Mouse (Mus musculus): Measurements from ENCODE around the gene Slitrk5. TPM values are rescaled to one million over a fixed set of nuclear protein-coding genes. Genes with fewer than 3 reads are reported as not detected.

The Slitrk5 gene
- polyA plus RNA-seq (2015; fragmentation: Nextera tagmentation; extraction: Ambion mirVana) = 26.4 and 26.8 TPM in 2 replicates

- peak within 1 kb of the TSS; percentile 86 for H3K4me3 ChIP-seq (replicated peaks; ENCODE audit: low read length)
- peak; percentile 69 for ATAC-seq
- peaks cover 11% of the 10 kb centered on the region for H3K4me1 ChIP-seq (replicated peaks; ENCODE audit: control insufficient read depth, insufficient read depth, low read length)
- WGBS = under 1% methylated on average over 22 of the region's 22 CpGs
- H3K9me3 ChIP-seq (ENCODE audit: control insufficient read depth, low read length) = no peaks in the 10 kb centered on the region
- H3K4me2 ChIP-seq (ENCODE audit: low read length) = peak within 1 kb of the TSS; percentile 70
- no peaks in the 10 kb centered on the region for H3K36me3 ChIP-seq (ENCODE audit: control insufficient read depth, insufficient read depth)
- H3K27ac ChIP-seq (ENCODE audit: low read length) = peak within 1 kb of the TSS; percentile 98
- no peaks in the 10 kb centered on the region for H3K27me3 ChIP-seq (replicated peaks; ENCODE audit: control insufficient read depth, insufficient read depth, low read length)
- H3K9ac ChIP-seq (replicated peaks; ENCODE audit: low read depth, low read length) = peak within 1 kb of the TSS; percentile 89
Observed at GRCm38 (mm10) chr14:111674664-111675147, at the start of gene Slitrk5. Slitrk5 (plus strand) TSS chr14:111675097.

- Histone ChIP-seq H3K36me3 (ENCODE audit: control insufficient read depth, insufficient read depth) (no peaks in the 10 kb centered on the region), H3K27me3 (replicated peaks; ENCODE audit: control insufficient read depth, insufficient read depth, low read length) (no peaks in the 10 kb centered on the region), H3K9me3 (ENCODE audit: control insufficient read depth, low read length) (no peaks in the 10 kb centered on the region), H3K27ac (ENCODE audit: low read length) (no peak overlapping the region), H3K4me1 (replicated peaks; ENCODE audit: control insufficient read depth, insufficient read depth, low read length) (peaks cover 9% of the 10 kb centered on the region), H3K9ac (replicated peaks; ENCODE audit: low read depth, low read length) (no peak overlapping the region), H3K4me3 (replicated peaks; ENCODE audit: low read length) (no peak overlapping the region), H3K4me2 (ENCODE audit: low read length) (no peak overlapping the region)
- WGBS = 43% methylated on average over 1 of the region's 1 CpGs
- no peak for ATAC-seq
Observed at GRCm38 (mm10) chr14:111672942-111673341, 2.0 kb upstream of the Slitrk5 start.

- peak; percentile 73 for ATAC-seq
- peak overlapping the region; percentile 86 for H3K4me3 ChIP-seq (replicated peaks; ENCODE audit: low read length)
- no peaks in the 10 kb centered on the region for H3K36me3 ChIP-seq (ENCODE audit: control insufficient read depth, insufficient read depth)
- no peaks in the 10 kb centered on the region for H3K9me3 ChIP-seq (ENCODE audit: control insufficient read depth, low read length)
- H3K27ac ChIP-seq (ENCODE audit: low read length) = peak overlapping the region; percentile 98
- H3K9ac ChIP-seq (replicated peaks; ENCODE audit: low read depth, low read length) = peak overlapping the region; percentile 89
- no peaks in the 10 kb centered on the region for H3K27me3 ChIP-seq (replicated peaks; ENCODE audit: control insufficient read depth, insufficient read depth, low read length)
- peak overlapping the region; percentile 70 for H3K4me2 ChIP-seq (ENCODE audit: low read length)
- peaks cover 11% of the 10 kb centered on the region for H3K4me1 ChIP-seq (replicated peaks; ENCODE audit: control insufficient read depth, insufficient read depth, low read length)
- WGBS = under 1% methylated on average over 91 of the region's 94 CpGs
Observed at GRCm38 (mm10) chr14:111675211-111676165, 591 bp downstream of the Slitrk5 start.

- H3K4me3 ChIP-seq (replicated peaks; ENCODE audit: low read length) = peak overlapping the region; percentile 86
- WGBS = under 1% methylated on average over 19 of the region's 19 CpGs
- peak; percentile 57 for ATAC-seq
- H3K36me3 ChIP-seq (ENCODE audit: control insufficient read depth, insufficient read depth) = no peaks in the 10 kb centered on the region
- no peaks in the 10 kb centered on the region for H3K9me3 ChIP-seq (ENCODE audit: control insufficient read depth, low read length)
- H3K4me2 ChIP-seq (ENCODE audit: low read length) = peak overlapping the region; percentile 70
- peak overlapping the region; percentile 98 for H3K27ac ChIP-seq (ENCODE audit: low read length)
- H3K27me3 ChIP-seq (replicated peaks; ENCODE audit: control insufficient read depth, insufficient read depth, low read length) = no peaks in the 10 kb centered on the region
- peaks cover 17% of the 10 kb centered on the region for H3K4me1 ChIP-seq (replicated peaks; ENCODE audit: control insufficient read depth, insufficient read depth, low read length)
- peak overlapping the region; percentile 89 for H3K9ac ChIP-seq (replicated peaks; ENCODE audit: low read depth, low read length)
Observed at GRCm38 (mm10) chr14:111676166-111676581, 1.3 kb downstream of the Slitrk5 start.

GRCm38 (mm10) chr14:111676851-111677291, 2.0 kb downstream of the Slitrk5 start:
- peak overlapping the region; percentile 89 for H3K9ac ChIP-seq (replicated peaks; ENCODE audit: low read depth, low read length)
- peaks cover 22% of the 10 kb centered on the region for H3K4me1 ChIP-seq (replicated peaks; ENCODE audit: control insufficient read depth, insufficient read depth, low read length)
- ATAC-seq = peak; percentile 11; the same call in 1 of the 2 replicates
- H3K4me3 ChIP-seq (replicated peaks; ENCODE audit: low read length) = peak overlapping the region; percentile 86
- H3K36me3 ChIP-seq (ENCODE audit: control insufficient read depth, insufficient read depth) = no peaks in the 10 kb centered on the region
- H3K27me3 ChIP-seq (replicated peaks; ENCODE audit: control insufficient read depth, insufficient read depth, low read length) = no peaks in the 10 kb centered on the region
- H3K9me3 ChIP-seq (ENCODE audit: control insufficient read depth, low read length) = no peaks in the 10 kb centered on the region
- peak overlapping the region; percentile 70 for H3K4me2 ChIP-seq (ENCODE audit: low read length)
- under 1% methylated on average over 18 of the region's 18 CpGs for WGBS
- H3K27ac ChIP-seq (ENCODE audit: low read length) = peak overlapping the region; percentile 98

GRCm38 (mm10) chr14:111677361-111678070, 2.6 kb downstream of the Slitrk5 start:
- Histone ChIP-seq H3K9ac (replicated peaks; ENCODE audit: low read depth, low read length) (peak overlapping the region; percentile 89), H3K4me1 (replicated peaks; ENCODE audit: control insufficient read depth, insufficient read depth, low read length) (peaks cover 22% of the 10 kb centered on the region), H3K36me3 (ENCODE audit: control insufficient read depth, insufficient read depth) (no peaks in the 10 kb centered on the region), H3K27me3 (replicated peaks; ENCODE audit: control insufficient read depth, insufficient read depth, low read length) (no peaks in the 10 kb centered on the region), H3K4me3 (replicated peaks; ENCODE audit: low read length) (peak overlapping the region; percentile 86), H3K9me3 (ENCODE audit: control insufficient read depth, low read length) (no peaks in the 10 kb centered on the region), H3K27ac (ENCODE audit: low read length) (peak overlapping the region; percentile 98), H3K4me2 (ENCODE audit: low read length) (peak overlapping the region; percentile 70)
- ATAC-seq = no peak
- WGBS = 3% methylated on average over 17 of the region's 17 CpGs

GRCm38 (mm10) chr14:111680271-111680670, 5.4 kb downstream of the Slitrk5 start:
- no peaks in the 10 kb centered on the region for H3K27me3 ChIP-seq (replicated peaks; ENCODE audit: control insufficient read depth, insufficient read depth, low read length)
- 79% methylated on average over 8 of the region's 8 CpGs for WGBS
- peaks cover 22% of the 10 kb centered on the region for H3K4me1 ChIP-seq (replicated peaks; ENCODE audit: control insufficient read depth, insufficient read depth, low read length)
- H3K9ac ChIP-seq (replicated peaks; ENCODE audit: low read depth, low read length) = no peak overlapping the region
- H3K27ac ChIP-seq (ENCODE audit: low read length) = no peak overlapping the region
- no peaks in the 10 kb centered on the region for H3K36me3 ChIP-seq (ENCODE audit: control insufficient read depth, insufficient read depth)
- H3K4me3 ChIP-seq (replicated peaks; ENCODE audit: low read length) = no peak overlapping the region
- H3K9me3 ChIP-seq (ENCODE audit: control insufficient read depth, low read length) = no peaks in the 10 kb centered on the region
- no peak overlapping the region for H3K4me2 ChIP-seq (ENCODE audit: low read length)
- no peak for ATAC-seq

GRCm38 (mm10) chr14:111681092-111681708, 6.3 kb downstream of the Slitrk5 start:
- peaks cover 22% of the 10 kb centered on the region for H3K4me1 ChIP-seq (replicated peaks; ENCODE audit: control insufficient read depth, insufficient read depth, low read length)

More at GRCm38 (mm10) chr14:111681092-111681708, 6.3 kb downstream of the Slitrk5 start:
- no peak overlapping the region for H3K27ac ChIP-seq (ENCODE audit: low read length)
- no peaks in the 10 kb centered on the region for H3K36me3 ChIP-seq (ENCODE audit: control insufficient read depth, insufficient read depth)
- WGBS = under 1% methylated on average over 38 of the region's 38 CpGs
- H3K9ac ChIP-seq (replicated peaks; ENCODE audit: low read depth, low read length) = peak overlapping the region; percentile 72
- no peaks in the 10 kb centered on the region for H3K27me3 ChIP-seq (replicated peaks; ENCODE audit: control insufficient read depth, insufficient read depth, low read length)
- ATAC-seq = peak; percentile 68
- H3K4me2 ChIP-seq (ENCODE audit: low read length) = peak overlapping the region; percentile 88
- H3K9me3 ChIP-seq (ENCODE audit: control insufficient read depth, low read length) = no peaks in the 10 kb centered on the region
- H3K4me3 ChIP-seq (replicated peaks; ENCODE audit: low read length) = peak overlapping the region; percentile 55

Measured in forebrain, embryonic 16.5 days (tissue).